Mouse (Mus musculus) liver, embryonic 16.5 days (tissue): ENCODE data around the gene Mrps31. TPM values are rescaled to one million over a fixed set of nuclear protein-coding genes. Genes with fewer than 3 reads are reported as not detected.

Experiments
- polyA plus RNA-seq: library from polyadenylated mRNA; unstranded; fragments of >200 nt; fragmentation: Nextera tagmentation; extraction: Ambion mirVana; gene quantifications from 2 replicates; pipeline ENCODE4 v1.2.1, GENCODE M21; 2015

The Mrps31 gene
- polyA plus RNA-seq, 1 experiment from 2014 or later, result 25.9 TPM

Other genes with a start within 250 kb of the Mrps31 start
- 1.3 and 1.4 TPM in 2 replicates for gene Nek3, start 244.9 kb upstream of the Mrps31 start, polyA plus RNA-seq
- gene Ckap2, start 225.5 kb upstream of the Mrps31 start, polyA plus RNA-seq, result 19.9 and 22.1 TPM in 2 replicates
- 7.5 and 7.6 TPM in 2 replicates for gene Vps36, start 218.6 kb upstream of the Mrps31 start, polyA plus RNA-seq
- gene Thsd1, start 184.0 kb upstream of the Mrps31 start, polyA plus RNA-seq, result 1.8 and 2.1 TPM in 2 replicates
- not detected in 2 replicates for gene Tpte, start 127.9 kb upstream of the Mrps31 start, polyA plus RNA-seq
- 26.0 and 27.4 TPM in 2 replicates for gene Slc25a15, start 12.8 kb upstream of the Mrps31 start, polyA plus RNA-seq